Mouse (Mus musculus) neural tube, embryonic 11.5 days (tissue): ENCODE measurements at regions not wholly inside any gene's neighbourhood (a gene's known extent, or its start where the extent isn't known, plus 50 kb on each side); places are given as distances from the start of the nearest gene placed in this dataset.

Experiments
- ATAC-seq: fragments of 200-750 bp; cut with Nextera tagmentation; 2 replicates; pipeline ENCODE4 v1.8.0; 2017; ENCODE audit warnings: moderate number of reproducible peaks, mild to moderate bottlenecking, moderate TSS enrichment, moderate library complexity; ENCODE audit not compliant: insufficient read depth, low FRiP score, low TSS enrichment
- DNase-seq: peaks from one replicate; pipeline ENCODE4 v3.0.0-alpha.2; 2015; ENCODE audit warnings: low spot score
- H3K27ac ChIP-seq: fragments of 300-500 bp; sonication (generic); 2 replicates; pipeline ENCODE4 v1.5.1; 2014; ENCODE audit warnings: low read depth, mild to moderate bottlenecking, low read length
- H3K27me3 ChIP-seq: fragments of 300-500 bp; sonication (generic); 2 replicates; pipeline ENCODE4 v1.6.1; 2014; ENCODE audit warnings: mild to moderate bottlenecking, low read length, mixed read lengths; ENCODE audit not compliant: control insufficient read depth, insufficient read depth
- H3K36me3 ChIP-seq: fragments of 300-500 bp; sonication (generic); 2 replicates; pipeline ENCODE4 v1.6.1; 2014; ENCODE audit warnings: mild to moderate bottlenecking, low read length, moderate library complexity, mixed read lengths; ENCODE audit not compliant: control insufficient read depth, insufficient read depth
- H3K4me1 ChIP-seq: fragments of 300-500 bp; sonication (generic); 2 replicates; pipeline ENCODE4 v1.6.1; 2014; ENCODE audit warnings: low read length, mixed read lengths; ENCODE audit not compliant: control insufficient read depth, insufficient read depth
- H3K4me2 ChIP-seq: fragments of 300-500 bp; sonication (generic); 2 replicates; pipeline ENCODE4 v1.6.1; 2014; ENCODE audit warnings: low read depth, mild to moderate bottlenecking, moderate library complexity
- H3K4me3 ChIP-seq: fragments of 300-500 bp; sonication (generic); 2 replicates; pipeline ENCODE4 v1.5.1; 2014; ENCODE audit warnings: low read depth, low read length
- H3K9ac ChIP-seq: fragments of 300-500 bp; sonication (generic); 2 replicates; pipeline ENCODE4 v1.6.1; 2014; ENCODE audit warnings: mild to moderate bottlenecking, low read length
- H3K9me3 ChIP-seq: fragments of 300-500 bp; sonication (generic); 2 replicates; pipeline ENCODE4 v1.6.1; 2016; ENCODE audit warnings: low read length; ENCODE audit not compliant: control insufficient read depth
- WGBS: fragments of 180-500 bp; shearing (Covaris S2); extraction: QIAGEN DNeasy Blood & Tissue Kit; methylation state at CpG from one replicate; pipeline ENCODE4 v1.1.7; 2014; 5-methylcytosine and 5-hydroxymethylcytosine counted together

GRCm38 (mm10) chr3:123852889-123853288 lies 162.2 kb upstream of the Ndst3 start:
- Histone ChIP-seq H3K4me2 (no peak overlapping the region), H3K9me3 (no peaks in the 10 kb centered on the region)
- WGBS: 83% methylated on average over 3 of the region's 3 CpGs

DNA sequence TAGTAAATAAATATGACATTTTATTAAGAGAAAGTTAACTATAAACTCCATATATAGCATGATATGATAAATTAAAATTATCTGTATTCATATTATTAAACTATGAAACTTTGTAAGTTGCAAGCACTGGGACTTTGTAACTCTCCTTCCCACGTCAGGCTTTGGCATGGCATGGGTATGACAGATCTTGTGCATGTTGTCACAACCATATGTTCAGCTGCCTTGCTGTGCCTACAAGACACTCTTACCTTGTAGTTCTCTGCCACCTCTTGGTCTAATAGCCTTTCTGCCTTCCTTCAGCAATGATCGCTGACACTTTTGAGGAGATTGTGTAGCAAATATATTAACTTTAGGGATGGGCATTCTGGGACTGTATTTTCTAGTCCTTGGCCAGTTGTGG lies 183.1 kb upstream of the Ndst3 start:
- no peaks in the 10 kb centered on the region for H3K27me3 ChIP-seq
- H3K9me3 ChIP-seq: no peaks in the 10 kb centered on the region
- H3K4me3 ChIP-seq: no peak overlapping the region
- H3K36me3 ChIP-seq: no peaks in the 10 kb centered on the region
- no peak for ATAC-seq
- DNase-seq: no peak
- no peak overlapping the region for H3K27ac ChIP-seq
- no peaks in the 10 kb centered on the region for H3K4me1 ChIP-seq
- 94% methylated on average over 2 of the region's 2 CpGs for WGBS
- no peak overlapping the region for H3K4me2 ChIP-seq
- H3K9ac ChIP-seq: no peak overlapping the region

More at GRCm38 (mm10) chr3:123852889-123853288, 162.2 kb upstream of the Ndst3 start:
- H3K4me3 ChIP-seq: no peak overlapping the region
- H3K27me3 ChIP-seq: no peaks in the 10 kb centered on the region
- H3K27ac ChIP-seq: no peak overlapping the region
- no peak overlapping the region for H3K9ac ChIP-seq
- H3K36me3 ChIP-seq: no peaks in the 10 kb centered on the region
- no peak for ATAC-seq
- no peak for DNase-seq
- H3K4me1 ChIP-seq: no peaks in the 10 kb centered on the region

GRCm38 (mm10) chr3:123893691-123894090 lies 203.0 kb upstream of the Ndst3 start:
- Histone ChIP-seq H3K36me3 (no peaks in the 10 kb centered on the region), H3K27me3 (no peaks in the 10 kb centered on the region), H3K9me3 (no peaks in the 10 kb centered on the region), H3K27ac (no peak overlapping the region), H3K9ac (no peak overlapping the region), H3K4me1 (no peaks in the 10 kb centered on the region), H3K4me2 (no peak overlapping the region), H3K4me3 (no peak overlapping the region)
- no peak for DNase-seq
- 0 out of 2 replicates have a peak, but pooled peaks have one; percentile 10 for ATAC-seq
- 24% methylated on average over 3 of the region's 3 CpGs for WGBS

DNA sequence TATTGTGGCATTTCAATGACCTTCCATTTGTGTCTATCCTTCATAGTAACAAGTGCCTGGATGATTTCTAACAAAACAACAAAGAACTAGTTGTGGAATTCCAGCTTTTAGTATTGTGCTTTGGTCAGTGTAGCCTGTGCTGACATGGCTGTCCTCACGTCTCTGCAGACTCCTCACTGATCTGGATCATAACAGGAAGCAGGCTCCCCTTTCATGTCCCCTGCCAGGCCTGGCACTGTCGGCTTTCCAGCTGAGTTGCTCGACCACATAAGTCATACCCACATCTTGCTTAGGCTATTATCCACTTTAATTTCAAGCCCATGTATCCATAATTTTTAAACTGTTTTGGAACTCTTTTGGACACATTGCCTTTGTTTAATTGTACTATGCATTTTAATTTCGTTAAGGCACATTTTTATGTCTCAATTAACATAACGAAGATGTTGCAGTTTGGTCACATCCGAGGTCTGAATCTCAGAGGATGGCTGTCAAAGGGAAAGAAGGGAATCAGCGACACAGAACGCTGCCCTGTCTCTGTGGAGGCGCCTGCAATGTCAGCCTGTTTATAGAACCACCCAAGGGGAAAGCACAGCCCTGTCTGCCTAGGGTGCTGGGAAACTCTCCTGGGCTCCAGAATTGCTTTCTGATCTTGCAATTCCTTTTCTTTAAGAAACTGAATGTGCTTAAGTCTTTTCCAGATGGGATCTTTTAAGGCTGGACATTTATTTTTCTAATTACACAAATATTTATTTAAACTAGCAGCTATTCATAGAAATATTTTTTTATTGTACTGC lies 215.5 kb upstream of the Ndst3 start:
- Histone ChIP-seq H3K9ac (no peak overlapping the region), H3K36me3 (no peaks in the 10 kb centered on the region), H3K27ac (no peak overlapping the region), H3K9me3 (no peaks in the 10 kb centered on the region), H3K4me3 (no peak overlapping the region), H3K27me3 (no peaks in the 10 kb centered on the region), H3K4me2 (no peak overlapping the region), H3K4me1 (no peaks in the 10 kb centered on the region)
- ATAC-seq: no peak
- 46% methylated on average over 9 of the region's 9 CpGs for WGBS
- peak; percentile 27 for DNase-seq

DNA sequence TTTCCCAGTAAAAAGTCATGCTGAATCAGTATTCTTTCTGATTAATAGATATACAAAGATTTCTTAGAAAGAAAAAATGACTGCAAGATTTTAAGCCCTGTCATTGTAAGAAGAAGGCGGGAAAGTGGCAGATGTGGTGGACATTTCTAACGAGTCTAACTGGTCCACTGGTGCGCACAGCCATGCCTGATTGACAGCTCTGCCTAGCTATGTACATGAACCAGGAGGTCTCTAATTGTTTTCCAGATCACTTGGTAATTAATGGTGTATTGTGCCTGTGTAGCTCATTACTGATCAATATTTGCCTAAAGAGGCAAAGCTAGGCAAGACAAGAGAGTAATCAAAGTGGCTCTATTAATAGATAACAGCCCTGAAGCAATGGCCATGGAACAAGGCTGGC lies 227.5 kb upstream of the Ndst3 start:
- no peak overlapping the region for H3K27ac ChIP-seq
- ATAC-seq (no peak), DNase-seq (no peak)
- no peak overlapping the region for H3K4me3 ChIP-seq
- no peak overlapping the region for H3K4me2 ChIP-seq
- WGBS: 81% methylated on average over 3 of the region's 3 CpGs
- H3K4me1 ChIP-seq: no peaks in the 10 kb centered on the region
- no peaks in the 10 kb centered on the region for H3K27me3 ChIP-seq
- H3K9ac ChIP-seq: no peak overlapping the region
- no peaks in the 10 kb centered on the region for H3K36me3 ChIP-seq
- H3K9me3 ChIP-seq: no peaks in the 10 kb centered on the region

DNA sequence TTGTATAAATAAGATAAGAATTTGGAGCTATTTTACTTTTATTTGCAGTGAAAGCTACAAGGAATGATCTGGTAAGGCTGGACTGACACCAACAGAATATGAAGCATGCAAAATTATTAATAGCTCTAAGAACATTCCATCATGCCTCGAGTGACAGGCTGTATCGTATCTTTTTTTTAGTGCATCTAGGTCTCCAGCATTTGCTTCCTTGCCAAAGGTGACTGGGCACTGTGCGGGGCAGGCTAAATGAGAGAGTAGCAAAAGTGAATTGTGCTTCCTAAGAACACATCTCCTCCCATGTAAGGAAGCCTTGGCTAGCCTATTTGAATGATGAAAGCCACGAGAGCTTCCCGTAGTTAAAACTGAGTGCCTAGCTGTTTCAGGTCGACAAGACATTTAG lies 261.5 kb upstream of the Ndst3 start:
- no peaks in the 10 kb centered on the region for H3K4me1 ChIP-seq
- H3K9ac ChIP-seq: no peak overlapping the region
- 81% methylated on average over 6 of the region's 6 CpGs for WGBS
- no peak for ATAC-seq
- H3K36me3 ChIP-seq: no peaks in the 10 kb centered on the region
- H3K4me3 ChIP-seq: no peak overlapping the region
- no peaks in the 10 kb centered on the region for H3K9me3 ChIP-seq
- no peak for DNase-seq
- no peak overlapping the region for H3K4me2 ChIP-seq
- no peak overlapping the region for H3K27ac ChIP-seq
- H3K27me3 ChIP-seq: no peaks in the 10 kb centered on the region

DNA sequence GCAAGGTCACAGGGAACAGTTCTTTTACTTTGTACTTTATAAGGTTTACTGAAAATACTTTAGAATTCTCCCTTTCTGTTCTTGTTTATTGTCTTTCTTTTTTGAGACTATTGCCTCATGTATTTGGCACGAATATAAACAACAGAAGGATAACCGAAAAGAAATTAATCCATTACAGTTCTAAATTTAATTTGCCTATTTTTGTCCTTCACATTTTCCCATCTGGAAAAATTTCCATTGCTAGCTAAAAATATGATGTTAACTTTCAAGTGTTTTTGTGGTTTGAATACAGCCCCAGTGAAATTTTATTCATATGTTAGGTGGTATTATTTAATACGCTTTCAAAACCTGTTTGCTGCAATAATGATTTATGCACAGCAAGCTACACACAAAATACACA lies 276.7 kb upstream of the Ndst3 start:
- Histone ChIP-seq H3K36me3 (no peaks in the 10 kb centered on the region), H3K9ac (no peak overlapping the region), H3K4me3 (no peak overlapping the region), H3K4me1 (no peaks in the 10 kb centered on the region), H3K9me3 (no peaks in the 10 kb centered on the region), H3K4me2 (no peak overlapping the region), H3K27ac (no peak overlapping the region), H3K27me3 (no peaks in the 10 kb centered on the region)
- DNase-seq (no peak), ATAC-seq (no peak)
- 91% methylated on average over 3 of the region's 3 CpGs for WGBS

DNA sequence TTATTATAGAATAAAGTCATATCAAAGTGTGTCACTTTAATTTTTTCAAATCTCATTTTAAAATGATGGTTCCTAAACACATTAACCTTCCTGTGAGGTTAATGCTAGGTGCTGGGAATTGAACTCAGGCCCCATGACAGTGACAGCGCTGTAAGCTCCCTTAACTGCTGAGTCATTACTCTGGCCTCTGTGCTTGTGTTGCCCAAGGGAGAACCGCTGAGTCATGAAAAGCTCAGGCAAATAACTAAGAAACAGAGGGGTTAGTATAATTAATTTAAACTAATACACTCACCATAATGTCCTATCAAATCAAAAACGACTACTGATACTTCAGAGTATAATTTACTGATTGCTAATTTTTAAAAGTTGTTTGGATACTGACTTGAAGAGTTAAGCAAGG lies 281.7 kb upstream of the Ndst3 start:
- Histone ChIP-seq H3K27ac (no peak overlapping the region), H3K9ac (no peak overlapping the region), H3K36me3 (no peaks in the 10 kb centered on the region), H3K27me3 (no peaks in the 10 kb centered on the region), H3K4me1 (no peaks in the 10 kb centered on the region), H3K9me3 (no peaks in the 10 kb centered on the region), H3K4me3 (no peak overlapping the region), H3K4me2 (no peak overlapping the region)
- ATAC-seq (no peak), DNase-seq (no peak)
- WGBS: 82% methylated on average over 3 of the region's 3 CpGs

DNA sequence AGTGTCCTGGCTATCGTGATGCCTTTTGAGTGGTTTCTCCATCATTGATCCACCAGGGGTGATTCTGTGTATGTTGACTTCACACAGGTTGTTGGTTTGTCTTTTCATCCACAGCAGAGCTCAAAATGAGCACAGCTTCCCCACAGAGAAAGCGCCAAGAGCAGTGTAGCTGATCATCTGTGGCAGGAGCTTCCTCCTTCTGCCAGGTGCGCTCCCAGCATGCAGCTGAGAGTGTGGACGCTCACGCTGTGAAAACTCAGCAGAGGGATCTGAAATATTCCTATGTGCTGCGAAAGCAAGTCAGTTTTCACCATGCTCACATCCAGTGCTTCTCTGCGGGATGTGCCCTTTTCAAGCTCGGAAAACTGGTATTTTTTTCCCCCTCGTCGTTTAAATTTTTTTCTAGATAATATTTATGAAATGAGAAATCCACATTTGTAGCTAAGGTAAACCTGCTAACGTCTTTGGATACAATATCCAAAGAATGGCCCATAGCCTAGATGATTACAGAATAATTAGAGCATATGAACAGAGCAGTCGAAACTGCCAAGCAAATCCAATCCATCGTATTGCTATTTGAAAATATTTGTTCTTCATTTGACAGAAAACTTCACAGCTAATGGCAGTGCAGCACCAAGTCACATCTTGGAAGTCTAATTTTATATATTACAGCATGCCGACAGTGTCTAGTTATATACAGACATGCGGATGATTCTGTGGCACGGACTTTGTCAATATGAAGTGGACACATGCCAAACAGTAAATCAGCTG lies 283.3 kb upstream of the Ndst3 start:
- Histone ChIP-seq H3K36me3 (no peaks in the 10 kb centered on the region), H3K4me3 (no peak overlapping the region), H3K4me2 (no peak overlapping the region), H3K9ac (no peak overlapping the region), H3K9me3 (no peaks in the 10 kb centered on the region), H3K4me1 (no peaks in the 10 kb centered on the region), H3K27me3 (no peaks in the 10 kb centered on the region), H3K27ac (no peak overlapping the region)
- ATAC-seq (no peak), DNase-seq (no peak)
- WGBS: 74% methylated on average over 16 of the region's 16 CpGs
